Mouse (Mus musculus): ENCODE results near the gene Rnf214.

The Rnf214 gene

DNA sequence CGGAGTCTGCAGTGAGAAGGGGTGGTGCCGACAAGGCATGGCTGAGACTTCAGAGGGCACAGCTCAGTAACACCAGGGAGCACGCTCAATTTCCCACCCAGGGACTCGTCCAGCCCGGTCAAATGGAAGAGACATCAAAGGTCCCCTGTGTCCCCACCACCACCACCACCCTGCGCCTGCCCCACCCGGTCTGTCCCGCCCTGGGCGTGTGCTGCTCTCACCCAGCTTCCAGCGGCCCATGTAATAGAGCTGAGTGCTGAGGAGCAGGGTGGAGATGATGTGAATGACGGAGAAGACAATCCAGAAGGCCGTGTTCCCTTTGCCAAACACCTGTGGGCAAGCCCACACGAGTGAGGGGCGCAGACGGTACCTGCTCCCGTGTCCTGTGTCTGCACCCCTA is 35.8 kb upstream of the Rnf214 start:
- TF ChIP-seq GATA4 (IDR thresholded peaks at IDR 0.05; ENCODE audit: insufficient replicate concordance, low read length): no peak

GRCm38 (mm10) chr9:45941329-45941888 is 34.7 kb upstream of the Rnf214 start:
- no peak for TF ChIP-seq GATA4 (IDR thresholded peaks at IDR 0.05; ENCODE audit: insufficient replicate concordance, low read length)

- TF ChIP-seq GATA4 (IDR thresholded peaks at IDR 0.05; ENCODE audit: insufficient replicate concordance, low read length): no peak
Measured at GRCm38 (mm10) chr9:45939794-45940193, 33.1 kb upstream of the Rnf214 start.

GRCm38 (mm10) chr9:45938952-45939637 is 32.4 kb upstream of the Rnf214 start:
- no peak for TF ChIP-seq GATA4 (IDR thresholded peaks at IDR 0.05; ENCODE audit: insufficient replicate concordance, low read length)

DNA sequence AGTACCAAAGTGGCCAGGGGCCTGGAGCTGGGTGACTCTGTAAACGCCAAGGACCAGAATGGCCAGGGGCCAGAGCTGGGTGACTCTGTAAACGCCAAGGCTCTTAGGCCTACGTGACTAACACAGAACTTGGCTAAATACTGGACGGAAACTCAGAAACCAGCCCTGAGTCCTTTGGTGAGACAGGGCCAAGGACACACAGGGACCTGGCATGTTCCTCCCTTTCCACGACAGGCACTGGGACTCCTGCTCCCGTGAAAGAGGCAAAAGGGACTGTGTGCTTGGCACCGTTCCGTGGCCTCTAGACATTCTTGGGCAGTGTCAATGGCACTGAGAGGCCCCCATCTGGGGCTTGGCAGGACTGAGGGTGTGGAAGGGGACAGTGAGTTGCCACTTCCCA is 31.4 kb upstream of the Rnf214 start:
- no peak for TF ChIP-seq GATA4 (IDR thresholded peaks at IDR 0.05; ENCODE audit: insufficient replicate concordance, low read length)

- TF ChIP-seq GATA4 (IDR thresholded peaks at IDR 0.05; ENCODE audit: insufficient replicate concordance, low read length): no peak
Measured at GRCm38 (mm10) chr9:45936883-45937282, 30.2 kb upstream of the Rnf214 start.

DNA sequence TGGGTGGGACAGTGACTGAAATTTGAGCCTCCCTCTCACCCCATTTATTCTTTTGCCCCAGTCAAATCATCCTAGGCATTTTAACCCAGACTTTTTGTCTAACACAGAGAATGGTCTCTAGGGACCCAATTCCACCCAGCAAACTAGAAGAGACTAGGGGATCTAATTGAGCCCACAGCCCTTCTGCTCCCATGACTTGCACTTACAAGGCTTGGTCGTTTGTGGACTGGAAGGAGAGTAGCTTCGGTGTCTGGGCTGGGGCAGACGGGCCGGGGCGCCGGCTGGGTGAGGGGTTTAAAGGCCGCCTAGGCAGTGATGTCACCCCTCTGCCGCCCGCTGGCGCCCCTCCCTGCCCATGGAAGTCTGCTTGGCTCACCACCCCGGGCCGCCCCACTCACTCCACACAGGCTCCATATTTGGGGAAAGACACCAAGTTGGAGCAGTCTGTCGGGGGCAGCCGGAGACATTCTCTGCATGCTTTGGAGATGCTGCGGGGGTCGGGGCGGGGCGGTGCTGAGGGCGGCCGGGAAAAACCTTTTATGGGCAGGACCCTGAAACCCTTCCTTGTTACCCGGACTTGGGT is 29.0 kb upstream of the Rnf214 start, which contains the start of gene Tagln:
Gene Tagln (minus strand): TSS at position 431 of the 583 bp plus-strand sequence.
- TF ChIP-seq GATA4 (IDR thresholded peaks at IDR 0.05; ENCODE audit: insufficient replicate concordance, low read length): no peak

DNA sequence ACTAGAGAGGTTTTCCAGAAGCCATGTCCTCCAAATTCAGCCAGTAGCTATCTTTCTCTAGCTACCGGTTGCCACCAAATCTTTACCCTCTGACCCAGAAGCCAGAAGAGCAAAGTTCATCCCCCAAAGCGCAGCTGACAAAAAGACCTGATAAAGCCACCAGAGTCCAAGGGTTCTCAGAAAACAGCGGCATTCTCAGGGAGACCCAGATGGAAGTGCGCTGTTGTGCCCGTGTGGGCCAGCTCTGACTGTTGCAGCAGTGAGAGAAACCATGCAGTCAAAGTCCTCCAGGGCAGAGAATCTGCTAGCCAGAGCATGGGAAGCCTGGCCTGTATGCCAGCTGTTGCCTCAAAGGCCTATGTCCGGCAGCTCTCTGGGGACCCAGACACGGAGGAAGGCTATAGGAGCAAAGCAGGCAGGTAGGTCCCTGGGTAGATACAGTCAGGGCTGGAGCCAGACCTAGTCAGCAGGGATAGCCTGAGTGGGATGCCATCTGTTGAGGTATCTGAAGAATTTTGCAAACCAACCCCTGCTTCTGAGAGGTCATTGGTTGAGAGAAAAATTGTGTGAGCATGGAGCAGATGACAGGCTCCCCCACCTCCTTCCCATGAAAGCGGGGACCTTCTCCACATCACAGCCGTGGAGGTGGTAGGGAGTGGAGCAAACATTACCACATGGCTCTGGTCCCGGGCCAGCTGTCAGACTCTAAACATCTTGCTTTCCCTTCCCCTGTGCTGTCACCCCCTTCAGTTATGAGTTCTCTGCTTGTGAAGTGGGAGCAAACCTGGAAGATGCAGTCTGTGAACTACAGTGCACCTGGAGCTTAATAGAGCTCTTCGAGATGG is 26.1 kb upstream of the Rnf214 start:
- peak; percentile 76; the same call in 1 of the 2 replicates for TF ChIP-seq GATA4 (IDR thresholded peaks at IDR 0.05; ENCODE audit: insufficient replicate concordance, low read length)

GRCm38 (mm10) chr9:45931958-45932357 is 25.2 kb upstream of the Rnf214 start:
- no peak for TF ChIP-seq GATA4 (IDR thresholded peaks at IDR 0.05; ENCODE audit: insufficient replicate concordance, low read length)

DNA sequence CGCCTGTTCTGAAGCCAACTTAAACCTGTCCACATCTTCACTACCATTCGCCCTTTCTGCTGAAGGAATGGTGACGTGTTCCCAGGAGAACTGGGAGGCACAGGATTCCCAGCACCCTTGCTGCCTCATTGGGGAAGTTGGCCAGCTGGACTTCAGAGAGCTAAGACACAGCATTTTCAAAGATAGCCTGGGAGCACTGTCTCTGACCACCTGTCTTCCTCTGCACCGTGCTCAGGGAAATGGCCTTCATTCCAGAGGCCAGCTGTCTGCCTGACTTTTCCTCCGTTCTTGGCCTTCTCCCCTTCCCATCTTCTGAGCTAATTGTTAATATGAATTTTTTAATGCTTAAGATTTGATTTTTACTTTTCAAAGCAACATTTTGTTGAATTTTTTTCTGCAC is 22.6 kb upstream of the Rnf214 start:
- TF ChIP-seq GATA4 (IDR thresholded peaks at IDR 0.05; ENCODE audit: insufficient replicate concordance, low read length): no peak

GRCm38 (mm10) chr9:45919895-45920294 is 13.2 kb upstream of the Rnf214 start:
- no peak for TF ChIP-seq GATA4 (IDR thresholded peaks at IDR 0.05; ENCODE audit: insufficient replicate concordance, low read length)

DNA sequence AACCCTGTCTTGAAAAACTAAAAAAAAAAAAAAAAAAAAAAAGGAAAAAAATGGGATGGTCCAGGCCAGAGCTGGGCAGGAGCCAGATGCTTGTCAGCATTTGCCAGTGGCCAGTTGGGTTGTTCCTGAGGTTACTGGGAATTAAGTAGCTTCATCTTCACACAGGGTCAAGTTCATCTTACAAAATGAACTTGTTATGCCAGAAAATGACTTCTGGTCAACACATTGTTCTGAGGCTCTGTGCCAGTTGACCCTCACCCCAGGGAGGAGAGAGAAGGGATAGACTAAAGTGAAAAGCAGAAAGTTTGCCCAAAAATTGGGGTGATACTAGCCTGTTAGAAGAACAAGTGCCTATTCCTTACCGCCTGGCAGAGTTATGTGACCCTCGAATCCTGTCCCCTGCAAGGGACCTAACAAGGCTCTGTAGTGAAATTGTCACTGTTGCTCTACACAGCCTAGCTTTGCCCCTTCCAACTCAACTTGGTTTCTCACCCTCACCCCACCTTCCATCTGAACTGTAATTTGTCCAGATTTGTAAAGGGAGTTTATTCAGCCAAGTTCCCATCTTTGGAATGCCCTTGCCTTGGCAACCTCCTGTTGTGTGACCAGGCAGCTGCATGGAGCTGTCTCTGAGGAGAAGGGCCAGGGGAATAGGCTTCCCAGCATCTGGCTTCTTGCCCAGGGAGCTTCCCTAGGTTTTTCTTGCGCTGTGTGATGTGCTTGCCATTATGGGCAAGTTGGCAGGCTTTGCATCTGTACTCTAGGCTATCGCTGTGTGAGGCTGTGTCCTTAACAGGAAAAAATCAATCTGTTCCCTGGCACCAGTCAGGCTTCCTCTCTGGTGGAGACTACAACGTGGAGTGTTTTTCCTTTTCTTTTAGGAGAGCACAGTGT is 10.6 kb upstream of the Rnf214 start:
- TF ChIP-seq GATA4 (IDR thresholded peaks at IDR 0.05; ENCODE audit: insufficient replicate concordance, low read length): peak; percentile 56; the same call in 1 of the 2 replicates

- TF ChIP-seq GATA4 (IDR thresholded peaks at IDR 0.05; ENCODE audit: insufficient replicate concordance, low read length): no peak
Measured at GRCm38 (mm10) chr9:45915659-45916058, 8.9 kb upstream of the Rnf214 start.

GRCm38 (mm10) chr9:45911673-45912072 is 5.0 kb upstream of the Rnf214 start:
- no peak for TF ChIP-seq GATA4 (IDR thresholded peaks at IDR 0.05; ENCODE audit: insufficient replicate concordance, low read length)

DNA sequence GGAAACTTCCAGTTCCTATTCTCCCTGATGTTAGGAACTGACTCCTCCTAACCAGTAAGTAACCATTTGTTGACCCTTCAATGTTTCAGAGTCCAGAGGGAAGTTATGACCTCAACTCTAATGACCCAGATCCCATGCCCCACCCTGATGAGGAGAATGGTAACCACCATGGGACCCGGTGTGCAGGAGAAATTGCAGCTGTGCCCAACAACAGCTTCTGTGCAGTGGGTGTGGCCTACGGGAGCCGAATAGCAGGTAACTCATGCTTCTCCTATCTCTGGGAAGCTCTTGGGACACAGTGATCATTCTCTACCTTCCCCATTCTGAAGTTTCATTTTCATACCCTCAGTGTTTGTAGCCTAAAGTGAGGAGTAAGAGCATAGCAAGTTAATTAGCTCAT is 4.3 kb upstream of the Rnf214 start:
- TF ChIP-seq GATA4 (IDR thresholded peaks at IDR 0.05; ENCODE audit: insufficient replicate concordance, low read length): no peak

All from liver, adult (tissue).